ENCODE assay signal across 34 mouse cellular contexts in the genomic region with DNA sequence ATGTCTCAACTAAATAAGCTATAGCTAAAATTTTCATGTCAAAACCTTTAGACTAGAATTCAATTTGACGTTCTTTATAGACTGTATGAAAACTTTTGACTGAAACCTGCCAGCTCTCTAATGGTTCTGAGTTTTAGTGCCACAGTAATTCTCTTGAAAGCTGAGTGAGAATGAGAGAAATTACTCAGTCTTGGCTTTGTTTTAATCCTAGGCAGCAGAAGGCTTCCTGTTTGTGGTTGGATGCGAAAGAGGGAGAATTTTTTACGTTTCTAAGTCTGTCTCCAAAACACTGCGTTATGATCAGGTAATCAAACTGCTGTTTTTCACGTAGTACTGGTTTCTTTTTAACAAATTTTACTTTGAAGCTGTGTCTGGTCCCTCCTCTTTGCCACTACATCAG. TPM values are rescaled to one million over a fixed set of nuclear protein-coding genes. Genes with fewer than 3 reads are reported as not detected.
"Had no signal": no experiment of that assay in that cellular context is flagged by ENCODE, and none has a peak within 500 bp of the region (broad histone marks: within the 10 kb centered on the region; RNA-seq: fewer than 3 reads in every experiment).

No protein-coding gene starts in this region.

- H3K36me3 ChIP-seq: forebrain, embryonic 10.5 days; forebrain, embryonic 12.5 days; forebrain, embryonic 15.5 days had no signal

- H3K4me1 ChIP-seq: embryonic facial prominence, embryonic 10.5 days; embryonic facial prominence, embryonic 12.5 days; embryonic facial prominence, embryonic 13.5 days; embryonic facial prominence, embryonic 15.5 days; forebrain, embryonic 10.5 days; forebrain, embryonic 12.5 days; forebrain, embryonic 13.5 days; forebrain, embryonic 15.5 days had no signal

- H3K27ac ChIP-seq: embryonic facial prominence, embryonic 10.5 days; embryonic facial prominence, embryonic 12.5 days; embryonic facial prominence, embryonic 13.5 days; embryonic facial prominence, embryonic 15.5 days; forebrain, embryonic 10.5 days; forebrain, embryonic 12.5 days; forebrain, embryonic 13.5 days; forebrain, embryonic 15.5 days; gastrocnemius, adult 2 months; heart, adult 2 months had no signal

- DNase-seq: cerebellum, adult 9-11 months; cerebellum, postnatal 10 days; cerebellum, postnatal 14 days; cerebellum, postnatal 25 days; cerebellum, postnatal 36 days; embryo, embryonic 11 days; forebrain, postnatal 0 days; gastrocnemius, adult 2 months; gastrocnemius, postnatal 10 days; gastrocnemius, postnatal 14 days; gastrocnemius, postnatal 25 days; gastrocnemius, postnatal 36 days; heart, adult 11 months; heart, adult 18-20 months; heart, adult 2 months had no signal

- H3K4me3 ChIP-seq: embryonic facial prominence, embryonic 10.5 days; embryonic facial prominence, embryonic 12.5 days; embryonic facial prominence, embryonic 13.5 days; embryonic facial prominence, embryonic 15.5 days; erythroblast, embryonic 14.5 days; forebrain, embryonic 10.5 days; forebrain, embryonic 12.5 days; forebrain, embryonic 13.5 days; forebrain, embryonic 15.5 days; gastrocnemius, adult 2 months; heart, adult 2 months had no signal

- H3K27me3 ChIP-seq: embryonic facial prominence, embryonic 12.5 days; embryonic facial prominence, embryonic 13.5 days; embryonic facial prominence, embryonic 15.5 days; forebrain, embryonic 12.5 days; forebrain, embryonic 13.5 days; forebrain, embryonic 15.5 days had no signal

- H3K9me3 ChIP-seq: embryonic facial prominence, embryonic 10.5 days; embryonic facial prominence, embryonic 12.5 days; embryonic facial prominence, embryonic 13.5 days; embryonic facial prominence, embryonic 15.5 days; forebrain, embryonic 10.5 days; forebrain, embryonic 12.5 days; forebrain, embryonic 13.5 days; forebrain, embryonic 15.5 days had no signal

- H3K4me2 ChIP-seq: embryonic facial prominence, embryonic 12.5 days; embryonic facial prominence, embryonic 13.5 days; embryonic facial prominence, embryonic 15.5 days; forebrain, embryonic 12.5 days; forebrain, embryonic 13.5 days; forebrain, embryonic 15.5 days had no signal

- H3K9ac ChIP-seq: embryonic facial prominence, embryonic 12.5 days; embryonic facial prominence, embryonic 13.5 days; embryonic facial prominence, embryonic 15.5 days; forebrain, embryonic 12.5 days; forebrain, embryonic 13.5 days; forebrain, embryonic 15.5 days; forebrain, postnatal 0 days had no signal

RNA-seq across cellular contexts. Expression of gene Arntl2, which starts 17.2 kb away (rescaled TPM):
- total RNA-seq: common myeloid progenitor, adult 5-6 weeks; granulocyte monocyte progenitor cell, adult 5-6 weeks had no signal
- polyA plus RNA-seq: erythroblast, embryonic 14.5 days had no signal

RNA-seq across cellular contexts. Expression of gene Smco2, which starts 36.9 kb away (rescaled TPM):
- total RNA-seq: common myeloid progenitor, adult 5-6 weeks; forebrain, postnatal 0 days; gastrocnemius, adult 18-20 months; gastrocnemius, adult 2 months; gastrocnemius, adult 8-10 months; gastrocnemius, postnatal 10 days; gastrocnemius, postnatal 14 days; gastrocnemius, postnatal 25 days; gastrocnemius, postnatal 36 days; gastrocnemius, postnatal 4 days; granulocyte monocyte progenitor cell, adult 5-6 weeks had no signal
- polyA plus RNA-seq: embryonic facial prominence, embryonic 10.5 days; embryonic facial prominence, embryonic 11.5 days; embryonic facial prominence, embryonic 12.5 days; embryonic facial prominence, embryonic 13.5 days; embryonic facial prominence, embryonic 14.5 days; embryonic facial prominence, embryonic 15.5 days; erythroblast, embryonic 14.5 days; forebrain, embryonic 10.5 days; forebrain, embryonic 11.5 days; forebrain, embryonic 12.5 days; forebrain, embryonic 13.5 days; forebrain, embryonic 14.5 days; forebrain, embryonic 15.5 days; forebrain, embryonic 16.5 days; forebrain, postnatal 0 days had no signal
